Mouse (Mus musculus) liver, embryonic 15.5 days (tissue): ENCODE data around the gene Cx3cl1. TPM values are rescaled to one million over a fixed set of nuclear protein-coding genes. Genes with fewer than 3 reads are reported as not detected.

Experiments
- ATAC-seq: fragments of 200-750 bp; cut with Nextera tagmentation; 2 replicates; pipeline ENCODE4 v1.8.0; 2017; ENCODE audit warnings: moderate number of reproducible peaks, mild to moderate bottlenecking, moderate library complexity; ENCODE audit not compliant: insufficient read depth
- H3K27ac ChIP-seq: fragments of 300-500 bp; sonication (generic); replicated peaks from 2 replicates; pipeline ENCODE4 v1.5.1; 2015; ENCODE audit warnings: mild to moderate bottlenecking, inconsistent platforms
- H3K27me3 ChIP-seq: fragments of 300-500 bp; sonication (generic); 2 replicates; pipeline ENCODE4 v1.6.1; 2015; ENCODE audit warnings: mild to moderate bottlenecking, inconsistent platforms
- H3K36me3 ChIP-seq: fragments of 300-500 bp; sonication (generic); replicated peaks from 2 replicates; pipeline ENCODE4 v1.6.1; 2015; ENCODE audit warnings: moderate library complexity, mild to moderate bottlenecking, inconsistent platforms
- H3K4me1 ChIP-seq: fragments of 300-500 bp; sonication (generic); replicated peaks from 2 replicates; pipeline ENCODE4 v1.6.1; 2015; ENCODE audit warnings: inconsistent platforms
- H3K4me2 ChIP-seq: fragments of 300-500 bp; sonication (generic); 2 replicates; pipeline ENCODE4 v1.6.1; 2015; ENCODE audit warnings: moderate library complexity, mild to moderate bottlenecking, inconsistent platforms
- H3K4me3 ChIP-seq: fragments of 300-500 bp; sonication (generic); replicated peaks from 2 replicates; pipeline ENCODE4 v1.5.1; 2015; ENCODE audit warnings: mild to moderate bottlenecking, inconsistent platforms
- H3K9ac ChIP-seq: fragments of 300-500 bp; sonication (generic); 2 replicates; pipeline ENCODE4 v1.6.1; 2015; ENCODE audit warnings: moderate library complexity, mild to moderate bottlenecking, inconsistent platforms
- H3K9me3 ChIP-seq: fragments of 300-500 bp; sonication (generic); replicated peaks from 2 replicates; pipeline ENCODE4 v1.6.1; 2016; ENCODE audit warnings: inconsistent platforms
- WGBS: fragments of 180-500 bp; shearing (Covaris S2); methylation state at CpG from one replicate; pipeline ENCODE4 v1.1.7; 2015; ENCODE audit warnings: mixed read lengths; ENCODE audit not compliant: insufficient replicate concordance; 5-methylcytosine and 5-hydroxymethylcytosine counted together
- polyA plus RNA-seq: library from polyadenylated mRNA; unstranded; fragments of >200 nt; fragmentation: Nextera tagmentation; extraction: Ambion mirVana; gene quantifications from 2 replicates; pipeline ENCODE4 v1.2.1, GENCODE M21; 2015

Gene Cx3cl1
- polyA plus RNA-seq, 1 experiment from 2014 or later = 0.33 TPM

- Histone ChIP-seq H3K9me3 (no peaks in the 10 kb centered on the region), H3K9ac (no peak within 1 kb of the TSS), H3K27ac (no peak within 1 kb of the TSS), H3K4me2 (no peak within 1 kb of the TSS), H3K4me3 (no peak within 1 kb of the TSS), H3K4me1 (peaks cover 17% of the 10 kb centered on the region), H3K27me3 (peaks cover 50% of the 10 kb centered on the region), H3K36me3 (no peaks in the 10 kb centered on the region)
- 65% methylated on average over 7 of the region's 7 CpGs for WGBS
- ATAC-seq = no peak
Observed at GRCm38 (mm10) chr8:94745476-94746184, 26.2 kb upstream of the Cx3cl1 start, which contains the start of gene Ccl22. TSS of gene Ccl22 (plus strand) at chr8:94745590.

DNA sequence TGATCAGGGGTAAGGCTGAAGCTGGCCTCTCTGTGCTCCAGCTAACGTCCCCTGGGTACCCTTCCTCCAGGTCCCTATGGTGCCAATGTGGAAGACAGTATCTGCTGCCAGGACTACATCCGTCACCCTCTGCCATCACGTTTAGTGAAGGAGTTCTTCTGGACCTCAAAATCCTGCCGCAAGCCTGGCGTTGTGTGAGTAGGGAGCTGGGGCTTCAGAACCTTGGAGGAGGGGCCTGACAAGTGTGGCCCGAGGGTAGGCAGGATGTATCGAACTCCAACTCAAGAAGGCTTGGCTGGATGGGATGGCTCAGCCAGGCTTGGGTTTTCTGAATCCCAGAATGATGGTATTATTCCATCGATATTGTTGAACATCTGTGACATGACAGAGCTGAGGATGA is 25.0 kb upstream of the Cx3cl1 start:
- peaks cover 50% of the 10 kb centered on the region for H3K27me3 ChIP-seq
- no peaks in the 10 kb centered on the region for H3K36me3 ChIP-seq
- no peak overlapping the region for H3K27ac ChIP-seq
- 71% methylated on average over 8 of the region's 8 CpGs for WGBS
- H3K9ac ChIP-seq = no peak overlapping the region
- no peak overlapping the region for H3K4me3 ChIP-seq
- peaks cover 12% of the 10 kb centered on the region for H3K4me1 ChIP-seq
- H3K4me2 ChIP-seq = no peak overlapping the region
- H3K9me3 ChIP-seq = no peaks in the 10 kb centered on the region
- no peak for ATAC-seq

DNA sequence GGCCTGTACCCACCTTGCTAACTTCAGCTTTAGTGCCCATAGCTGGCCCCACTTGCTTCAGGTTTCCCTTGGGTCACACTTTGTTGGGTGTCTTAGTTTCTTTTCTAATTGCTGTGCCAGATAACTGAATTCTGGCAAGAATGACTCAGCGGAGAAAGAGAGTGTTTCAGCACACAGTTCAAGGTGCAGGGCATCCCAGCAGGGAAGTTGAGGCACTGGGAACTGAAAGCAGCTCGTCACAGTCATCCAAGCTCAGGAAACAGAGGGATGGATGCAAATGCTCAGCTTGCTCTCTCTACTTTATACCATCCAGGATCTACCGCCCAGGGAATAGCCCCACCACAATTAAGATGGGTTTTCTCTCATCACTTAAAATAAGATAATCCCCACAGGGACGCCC is 23.4 kb upstream of the Cx3cl1 start:
- WGBS = 57% methylated on average over 4 of the region's 4 CpGs
- peak; percentile 51; the same call in 1 of the 2 replicates for ATAC-seq
- H3K27ac ChIP-seq = no peak overlapping the region
- H3K9me3 ChIP-seq = no peaks in the 10 kb centered on the region
- peaks cover 12% of the 10 kb centered on the region for H3K4me1 ChIP-seq
- H3K4me3 ChIP-seq = no peak overlapping the region
- no peak overlapping the region for H3K4me2 ChIP-seq
- peaks cover 55% of the 10 kb centered on the region for H3K27me3 ChIP-seq
- no peaks in the 10 kb centered on the region for H3K36me3 ChIP-seq
- no peak overlapping the region for H3K9ac ChIP-seq

GRCm38 (mm10) chr8:94749942-94750341 is 21.9 kb upstream of the Cx3cl1 start:
- Histone ChIP-seq H3K4me2 (no peak overlapping the region), H3K27ac (no peak overlapping the region), H3K4me3 (no peak overlapping the region), H3K9me3 (no peaks in the 10 kb centered on the region), H3K36me3 (no peaks in the 10 kb centered on the region), H3K27me3 (peaks cover 70% of the 10 kb centered on the region), H3K4me1 (peaks cover 12% of the 10 kb centered on the region), H3K9ac (no peak overlapping the region)
- no peak for ATAC-seq
- WGBS = 67% methylated on average over 3 of the region's 3 CpGs

- H3K4me3 ChIP-seq = no peak overlapping the region
- H3K4me2 ChIP-seq = no peak overlapping the region
- H3K36me3 ChIP-seq = no peaks in the 10 kb centered on the region
- H3K27ac ChIP-seq = no peak overlapping the region
- no peak for ATAC-seq
- 61% methylated on average over 10 of the region's 10 CpGs for WGBS
- H3K27me3 ChIP-seq = peaks cover 71% of the 10 kb centered on the region
- H3K9me3 ChIP-seq = no peaks in the 10 kb centered on the region
- H3K9ac ChIP-seq = no peak overlapping the region
- peaks cover 12% of the 10 kb centered on the region for H3K4me1 ChIP-seq
Observed at GRCm38 (mm10) chr8:94751023-94751849, 20.6 kb upstream of the Cx3cl1 start.

GRCm38 (mm10) chr8:94754006-94754405 is 17.8 kb upstream of the Cx3cl1 start:
- no peak overlapping the region for H3K4me3 ChIP-seq
- WGBS = 74% methylated on average over 2 of the region's 2 CpGs
- H3K36me3 ChIP-seq = no peaks in the 10 kb centered on the region
- no peak overlapping the region for H3K9ac ChIP-seq
- no peaks in the 10 kb centered on the region for H3K9me3 ChIP-seq
- H3K27me3 ChIP-seq = peaks cover 66% of the 10 kb centered on the region
- ATAC-seq = no peak
- H3K4me2 ChIP-seq = no peak overlapping the region
- no peaks in the 10 kb centered on the region for H3K4me1 ChIP-seq
- no peak overlapping the region for H3K27ac ChIP-seq

DNA sequence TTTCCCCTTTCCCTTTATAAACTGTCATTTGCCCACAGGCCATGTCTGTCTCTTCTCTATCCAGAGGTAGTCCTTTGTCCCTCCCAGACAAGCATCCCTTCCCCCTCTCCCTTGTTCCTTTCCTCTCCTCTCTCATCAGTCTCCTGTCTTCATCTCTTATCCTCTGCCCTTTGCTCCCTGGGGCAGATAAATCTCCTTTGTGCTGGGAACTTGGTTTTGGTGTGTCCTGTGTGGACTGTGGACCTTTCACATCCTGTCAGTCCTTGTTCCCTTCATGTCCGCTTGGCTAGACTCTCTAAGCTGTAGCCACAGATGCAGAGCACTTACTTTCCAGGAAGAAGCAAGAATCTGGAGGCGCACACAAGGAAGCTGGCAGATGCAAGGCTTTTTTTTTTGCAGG is 17.3 kb upstream of the Cx3cl1 start:
- no peak overlapping the region for H3K4me2 ChIP-seq
- 69% methylated on average over 2 of the region's 2 CpGs for WGBS
- no peak overlapping the region for H3K4me3 ChIP-seq
- peaks cover 64% of the 10 kb centered on the region for H3K27me3 ChIP-seq
- H3K9me3 ChIP-seq = no peaks in the 10 kb centered on the region
- ATAC-seq = no peak
- no peaks in the 10 kb centered on the region for H3K4me1 ChIP-seq
- no peaks in the 10 kb centered on the region for H3K36me3 ChIP-seq
- H3K27ac ChIP-seq = no peak overlapping the region
- H3K9ac ChIP-seq = no peak overlapping the region

DNA sequence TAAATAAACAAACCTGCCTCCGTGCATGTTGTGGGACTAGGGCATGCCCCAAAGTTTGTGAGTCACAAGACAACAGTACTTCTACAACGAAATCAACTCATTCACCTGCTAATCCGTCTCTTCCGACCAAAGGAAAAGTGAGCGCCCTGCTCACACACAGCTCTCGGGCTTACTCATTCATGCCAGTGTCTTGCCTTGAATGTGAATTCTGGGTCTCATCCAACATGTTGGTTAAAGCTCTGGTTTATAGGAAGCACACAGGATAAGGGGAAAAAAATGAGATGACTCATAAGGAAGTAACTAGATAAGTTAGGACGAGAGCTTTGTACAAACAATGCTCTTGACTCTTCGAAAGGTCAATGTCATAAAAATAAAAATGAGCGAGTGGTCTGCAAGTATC is 4.8 kb upstream of the Cx3cl1 start:
- 62% methylated on average over 9 of the region's 9 CpGs for WGBS
- Histone ChIP-seq H3K4me3 (no peak overlapping the region), H3K4me2 (no peak overlapping the region), H3K36me3 (no peaks in the 10 kb centered on the region), H3K9ac (no peak overlapping the region), H3K27ac (no peak overlapping the region), H3K9me3 (no peaks in the 10 kb centered on the region), H3K27me3 (peaks cover 74% of the 10 kb centered on the region), H3K4me1 (peaks cover 24% of the 10 kb centered on the region)
- no peak for ATAC-seq

GRCm38 (mm10) chr8:94770945-94771344 is 864 bp upstream of the Cx3cl1 start:
- no peak overlapping the region for H3K4me3 ChIP-seq
- H3K36me3 ChIP-seq = no peaks in the 10 kb centered on the region
- H3K9ac ChIP-seq = no peak overlapping the region
- no peaks in the 10 kb centered on the region for H3K9me3 ChIP-seq
- 41% methylated on average over 6 of the region's 6 CpGs for WGBS
- no peak overlapping the region for H3K27ac ChIP-seq
- H3K4me1 ChIP-seq = peaks cover 30% of the 10 kb centered on the region
- ATAC-seq = peak; percentile 58; the same call in 1 of the 2 replicates
- H3K4me2 ChIP-seq = no peak overlapping the region
- peaks cover 100% of the 10 kb centered on the region for H3K27me3 ChIP-seq

- peaks cover 98% of the 10 kb centered on the region for H3K27me3 ChIP-seq
- no peak for ATAC-seq
Observed at GRCm38 (mm10) chr8:94773048-94773447, 1.2 kb downstream of the Cx3cl1 start.

DNA sequence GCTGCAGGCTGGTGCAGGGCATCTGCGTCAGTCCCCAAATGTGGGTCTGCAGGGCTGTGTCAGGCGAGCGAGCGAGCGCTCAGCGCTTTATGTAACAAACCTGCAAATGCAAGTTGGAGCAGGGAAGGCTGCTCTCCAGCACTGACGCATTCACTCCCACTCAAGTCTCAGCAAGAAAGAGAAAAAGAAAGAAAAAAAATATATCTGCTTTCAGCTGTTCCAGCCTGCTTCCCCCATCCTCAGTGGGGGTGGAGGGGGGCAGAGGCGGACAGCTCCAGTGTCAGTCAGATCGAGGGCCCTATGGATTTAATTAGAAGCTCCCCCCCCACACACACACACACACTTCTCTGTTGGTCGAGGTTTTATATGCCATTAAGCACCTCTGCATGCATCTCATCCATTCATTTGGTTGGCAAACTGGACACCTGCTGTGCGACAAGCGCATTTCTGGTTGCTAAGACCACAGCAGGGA is 1.9 kb downstream of the Cx3cl1 start:
- peaks cover 98% of the 10 kb centered on the region for H3K27me3 ChIP-seq

More at GRCm38 (mm10) chr8:94773048-94773447, 1.2 kb downstream of the Cx3cl1 start:
- H3K36me3 ChIP-seq = no peaks in the 10 kb centered on the region
- H3K4me3 ChIP-seq = no peak overlapping the region
- H3K9me3 ChIP-seq = no peaks in the 10 kb centered on the region
- 58% methylated on average over 6 of the region's 6 CpGs for WGBS
- peaks cover 30% of the 10 kb centered on the region for H3K4me1 ChIP-seq
- no peak overlapping the region for H3K27ac ChIP-seq
- no peak overlapping the region for H3K4me2 ChIP-seq
- H3K9ac ChIP-seq = no peak overlapping the region

More for the DNA sequence above, 1.9 kb downstream of the Cx3cl1 start:
- WGBS = 71% methylated on average over 12 of the region's 12 CpGs
- Histone ChIP-seq H3K4me1 (peaks cover 36% of the 10 kb centered on the region), H3K9me3 (no peaks in the 10 kb centered on the region), H3K9ac (no peak overlapping the region), H3K36me3 (no peaks in the 10 kb centered on the region), H3K4me2 (no peak overlapping the region), H3K4me3 (no peak overlapping the region), H3K27ac (no peak overlapping the region)
- no peak for ATAC-seq
